Mouse (Mus musculus) testis, adult 2 months (tissue): ENCODE measurements around the gene Katnal1. TPM values are rescaled to one million over a fixed set of nuclear protein-coding genes. Genes with fewer than 3 reads are reported as not detected.

Experiments used
- H3K27ac ChIP-seq: fragments of 200-500 bp; 2 replicates; pipeline ENCODE4 v1.5.1; 2012; ENCODE audit warnings: low read depth, low read length; ENCODE audit not compliant: control insufficient read depth, insufficient read depth
- H3K27me3 ChIP-seq: fragments of 200-500 bp; 2 replicates; pipeline ENCODE4 v1.6.1; 2012; ENCODE audit warnings: mild to moderate bottlenecking, low read length, moderate library complexity; ENCODE audit not compliant: control insufficient read depth, insufficient read depth
- H3K36me3 ChIP-seq: fragments of 200-500 bp; 2 replicates; pipeline ENCODE4 v1.6.1; 2012; ENCODE audit warnings: mild to moderate bottlenecking, low read length; ENCODE audit not compliant: control insufficient read depth, insufficient read depth
- H3K4me1 ChIP-seq: fragments of 200-500 bp; 2 replicates; pipeline ENCODE4 v1.6.1; 2012; ENCODE audit warnings: low read length; ENCODE audit not compliant: control insufficient read depth, insufficient read depth
- H3K4me3 ChIP-seq: fragments of 200-500 bp; 2 replicates; pipeline ENCODE4 v1.5.1; 2012; ENCODE audit warnings: low read depth, mild to moderate bottlenecking, low read length, moderate library complexity, mixed read lengths; ENCODE audit not compliant: control insufficient read depth
- CTCF ChIP-seq: fragments of 200-500 bp; IDR thresholded peaks from 2 replicates; pipeline ENCODE4 v1.5.1; 2012; ENCODE audit warnings: low read depth, mild to moderate bottlenecking, inconsistent platforms, low read length, moderate library complexity; ENCODE audit not compliant: control insufficient read depth, insufficient read depth, insufficient replicate concordance
- POLR2A ChIP-seq: fragments of 200-500 bp; IDR thresholded peaks from 2 replicates; pipeline ENCODE4 v1.6.1; 2012; ENCODE audit warnings: low read depth, mild to moderate bottlenecking, inconsistent platforms, low read length, moderate library complexity; ENCODE audit not compliant: control insufficient read depth
- polyA plus RNA-seq: library from polyadenylated mRNA; depleted of rRNA; stranded (reverse); fragments of >200 nt; gene quantifications from 2 replicates; pipeline ENCODE4 v1.2.3, GENCODE M21; 2012; rRNA removed

Katnal1 gene
- polyA plus RNA-seq = 47.1 and 48.3 TPM in 2 replicates

- TF ChIP-seq POLR2A (no peak), CTCF (no peak)
- H3K36me3 ChIP-seq = no peaks in the 10 kb centered on the region
- peaks cover 7% of the 10 kb centered on the region for H3K4me1 ChIP-seq
- peak within 1 kb of the TSS; percentile 96 for H3K27ac ChIP-seq
- no peaks in the 10 kb centered on the region for H3K27me3 ChIP-seq
- peak within 1 kb of the TSS; percentile 91 for H3K4me3 ChIP-seq
Measured at GRCm38 (mm10) chr5:148929116-148929449, at the start of gene Katnal1. Katnal1 (minus strand) TSS chr5:148929320.

GRCm38 (mm10) chr5:148978458-148979165 lies 49.5 kb upstream of the Katnal1 start:
- no peak overlapping the region for H3K27ac ChIP-seq

GRCm38 (mm10) chr5:148977698-148978457 lies 48.8 kb upstream of the Katnal1 start:
- TF ChIP-seq CTCF (no peak), POLR2A (no peak)
- H3K27me3 ChIP-seq = no peaks in the 10 kb centered on the region
- H3K4me3 ChIP-seq = no peak overlapping the region
- H3K36me3 ChIP-seq = no peaks in the 10 kb centered on the region
- no peak overlapping the region for H3K27ac ChIP-seq
- peaks cover 5% of the 10 kb centered on the region for H3K4me1 ChIP-seq

More at GRCm38 (mm10) chr5:148978458-148979165, 49.5 kb upstream of the Katnal1 start:
- Histone ChIP-seq H3K36me3 (no peaks in the 10 kb centered on the region), H3K4me1 (peaks cover 5% of the 10 kb centered on the region), H3K27me3 (no peaks in the 10 kb centered on the region), H3K4me3 (no peak overlapping the region)
- TF ChIP-seq CTCF (no peak), POLR2A (no peak)

DNA sequence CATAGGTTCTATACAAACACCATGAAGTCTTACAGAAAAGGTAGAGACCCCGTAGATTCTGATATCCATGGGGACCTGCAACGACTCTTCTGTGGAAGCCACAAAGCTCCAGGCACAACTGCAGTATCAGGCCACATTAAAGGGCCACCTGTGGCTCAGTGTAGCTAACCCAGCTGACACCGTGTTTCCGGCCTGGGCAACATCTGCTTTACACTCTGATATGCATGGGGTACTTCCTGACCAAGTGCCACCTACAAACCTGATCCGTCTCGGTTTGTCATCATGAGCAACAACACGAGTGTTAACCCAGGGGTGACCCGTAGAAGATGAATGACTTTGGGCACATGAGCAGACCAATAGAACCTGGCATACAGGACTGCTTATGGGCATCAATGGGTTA lies 47.8 kb upstream of the Katnal1 start:
- Histone ChIP-seq H3K4me1 (peaks cover 2% of the 10 kb centered on the region; the same call in 1 of the 2 replicates), H3K4me3 (no peak overlapping the region), H3K36me3 (no peaks in the 10 kb centered on the region), H3K27me3 (no peaks in the 10 kb centered on the region), H3K27ac (no peak overlapping the region)
- no peak for TF ChIP-seq CTCF
- no peak for TF ChIP-seq POLR2A

GRCm38 (mm10) chr5:148975035-148975434 lies 45.9 kb upstream of the Katnal1 start:
- Histone ChIP-seq H3K27ac (no peak overlapping the region), H3K4me3 (no peak overlapping the region), H3K27me3 (no peaks in the 10 kb centered on the region), H3K4me1 (no peaks in the 10 kb centered on the region; the same call in 1 of the 2 replicates), H3K36me3 (no peaks in the 10 kb centered on the region)
- no peak for TF ChIP-seq POLR2A

GRCm38 (mm10) chr5:148973019-148973668 lies 44.0 kb upstream of the Katnal1 start:
- no peaks in the 10 kb centered on the region for H3K36me3 ChIP-seq
- no peaks in the 10 kb centered on the region for H3K27me3 ChIP-seq
- H3K27ac ChIP-seq = no peak overlapping the region
- peaks cover 2% of the 10 kb centered on the region; the same call in 1 of the 2 replicates for H3K4me1 ChIP-seq
- H3K4me3 ChIP-seq = no peak overlapping the region
- TF ChIP-seq POLR2A = no peak
- no peak for TF ChIP-seq CTCF

- H3K4me3 ChIP-seq = no peak overlapping the region
- TF ChIP-seq POLR2A = no peak
- TF ChIP-seq CTCF = no peak
- no peak overlapping the region for H3K27ac ChIP-seq
- H3K27me3 ChIP-seq = no peaks in the 10 kb centered on the region
- H3K36me3 ChIP-seq = no peaks in the 10 kb centered on the region
- H3K4me1 ChIP-seq = peaks cover 6% of the 10 kb centered on the region
Measured at GRCm38 (mm10) chr5:148972167-148972566, 43.0 kb upstream of the Katnal1 start.
